Mouse (Mus musculus) limb, embryonic 14.5 days (tissue): ENCODE results near the gene Neurl1a. TPM values are rescaled to one million over a fixed set of nuclear protein-coding genes. Genes with fewer than 3 reads are reported as not detected.
A peak's percentile ranks its signal among the peaks of the same experiment; 100 is the strongest.

Experiments
- ATAC-seq: fragments of 200-750 bp; cut with Nextera tagmentation; 2 replicates; pipeline ENCODE4 v1.8.0; 2017; ENCODE audit warnings: low read depth, moderate number of reproducible peaks, moderate TSS enrichment; ENCODE audit not compliant: low FRiP score
- DNase-seq: peaks from one replicate; pipeline ENCODE4 v3.0.0-alpha.2; 2015; ENCODE audit warnings: low spot score
- H3K27ac ChIP-seq: fragments of 300-500 bp; sonication (generic); replicated peaks from 2 replicates; pipeline ENCODE4 v1.5.1; 2014; ENCODE audit warnings: low read depth, mild to moderate bottlenecking, low read length, moderate library complexity, mixed read lengths
- H3K27me3 ChIP-seq: fragments of 300-500 bp; sonication (generic); 2 replicates; pipeline ENCODE4 v1.6.1; 2014; ENCODE audit warnings: low read length, mixed read lengths; ENCODE audit not compliant: control insufficient read depth, insufficient read depth
- H3K36me3 ChIP-seq: fragments of 300-500 bp; sonication (generic); 2 replicates; pipeline ENCODE4 v1.6.1; 2014; ENCODE audit warnings: mild to moderate bottlenecking, low read length, moderate library complexity, mixed read lengths; ENCODE audit not compliant: control insufficient read depth, insufficient read depth
- H3K4me1 ChIP-seq: fragments of 300-500 bp; sonication (generic); 2 replicates; pipeline ENCODE4 v1.6.1; 2014; ENCODE audit warnings: antibody characterized with exemption, low read length, mixed read lengths; ENCODE audit not compliant: control insufficient read depth, insufficient read depth
- H3K4me2 ChIP-seq: fragments of 300-500 bp; sonication (generic); replicated peaks from 2 replicates; pipeline ENCODE4 v1.6.1; 2014; ENCODE audit warnings: low read depth, mild to moderate bottlenecking, low read length, moderate library complexity; ENCODE audit not compliant: severe bottlenecking
- H3K4me3 ChIP-seq: fragments of 300-500 bp; sonication (generic); replicated peaks from 2 replicates; pipeline ENCODE4 v1.5.1; 2014; ENCODE audit warnings: low read length
- H3K9ac ChIP-seq: fragments of 300-500 bp; sonication (generic); 2 replicates; pipeline ENCODE4 v1.6.1; 2014; ENCODE audit warnings: mild to moderate bottlenecking, low read depth, low read length, moderate library complexity; ENCODE audit not compliant: severe bottlenecking
- H3K9me3 ChIP-seq: fragments of 300-500 bp; sonication (generic); 2 replicates; pipeline ENCODE4 v1.6.1; 2016; ENCODE audit warnings: low read length; ENCODE audit not compliant: control insufficient read depth
- POLR2A ChIP-seq: fragments of 200-500 bp; IDR thresholded peaks from 2 replicates; pipeline ENCODE4 v1.8.0; 2012; ENCODE audit warnings: inconsistent platforms, mild to moderate bottlenecking, moderate library complexity, borderline replicate concordance; ENCODE audit not compliant: insufficient read depth, insufficient read length; ENCODE audit errors: extremely low read depth
- WGBS: fragments of 180-500 bp; shearing (Covaris S2); extraction: QIAGEN DNeasy Blood & Tissue Kit; methylation state at CpG from one replicate; pipeline ENCODE4 v1.1.7; 2014; 5-methylcytosine and 5-hydroxymethylcytosine counted together
- polyA plus RNA-seq, 2 experiments: library from polyadenylated mRNA; depleted of rRNA in 1 of 2; stranded (reverse) in 1 of 2; unstranded in 1 of 2; fragments of >200 nt; fragmentation: Nextera tagmentation in 1 of 2; extraction: Ambion mirVana in 1 of 2; gene quantifications; 2 replicates each; pipeline versions ENCODE4 v1.2.1 to v1.2.3; 2012 to 2014

Neurl1a gene
- polyA plus RNA-seq (2012; rRNA removed) (10.3 and 11.9 TPM in 2 replicates), polyA plus RNA-seq (2014; fragmentation: Nextera tagmentation; extraction: Ambion mirVana) (6.6 and 8.0 TPM in 2 replicates)

- no peak for TF ChIP-seq POLR2A
- no peak within 1 kb of the TSS for H3K27ac ChIP-seq
- H3K4me3 ChIP-seq: peak within 1 kb of the TSS; percentile 71
- H3K27me3 ChIP-seq: peaks cover 17% of the 10 kb centered on the region
- ATAC-seq (peak; percentile 73), DNase-seq (peak; percentile 79)
- under 1% methylated on average over 33 of the region's 98 CpGs for WGBS
- peak within 1 kb of the TSS; percentile 99 for H3K4me2 ChIP-seq
- peaks cover 5% of the 10 kb centered on the region; the same call in 1 of the 2 replicates for H3K9me3 ChIP-seq
- H3K36me3 ChIP-seq: no peaks in the 10 kb centered on the region
- H3K4me1 ChIP-seq: peaks cover 6% of the 10 kb centered on the region
- H3K9ac ChIP-seq: peak within 1 kb of the TSS; percentile 68
These were observed at the start of gene Neurl1a for GRCm38 (mm10) chr19:47178431-47179271. Gene Neurl1a (plus strand): TSS chr19:47178820.

DNA sequence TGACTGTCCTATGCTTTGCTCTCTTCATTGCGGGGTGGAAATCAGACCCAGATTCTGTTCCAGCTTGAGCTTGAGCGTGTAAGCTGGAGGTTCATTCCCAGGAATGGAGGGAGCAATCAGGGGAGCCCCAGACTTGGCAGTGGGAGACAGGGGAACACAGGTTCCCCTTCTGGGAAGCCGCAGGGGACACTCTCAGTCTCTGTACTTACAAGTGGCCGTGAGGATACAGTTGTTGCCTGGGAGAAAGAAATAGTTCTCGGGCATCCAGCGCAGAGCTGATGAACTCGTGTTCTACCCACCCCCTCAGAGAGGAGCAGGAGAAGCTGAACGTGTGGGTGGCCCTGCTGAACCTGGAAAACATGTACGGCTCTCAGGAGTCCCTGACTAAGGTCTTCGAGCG is 49.8 kb upstream of the Neurl1a start:
- no peak for ATAC-seq
- Histone ChIP-seq H3K36me3 (peaks cover 92% of the 10 kb centered on the region), H3K9ac (no peak overlapping the region), H3K27ac (no peak overlapping the region), H3K4me2 (no peak overlapping the region), H3K4me3 (no peak overlapping the region), H3K9me3 (no peaks in the 10 kb centered on the region), H3K27me3 (no peaks in the 10 kb centered on the region), H3K4me1 (no peaks in the 10 kb centered on the region)
- no peak for DNase-seq
- TF ChIP-seq POLR2A: no peak
- WGBS: 89% methylated on average over 11 of the region's 11 CpGs

- Histone ChIP-seq H3K36me3 (peaks cover 83% of the 10 kb centered on the region), H3K27ac (no peak overlapping the region), H3K4me2 (no peak overlapping the region), H3K9ac (no peak overlapping the region), H3K4me1 (no peaks in the 10 kb centered on the region), H3K4me3 (no peak overlapping the region), H3K9me3 (no peaks in the 10 kb centered on the region), H3K27me3 (no peaks in the 10 kb centered on the region)
- no peak for TF ChIP-seq POLR2A
- DNase-seq (no peak), ATAC-seq (no peak)
- 95% methylated on average over 15 of the region's 15 CpGs for WGBS
These were observed 48.0 kb upstream of the Neurl1a start for GRCm38 (mm10) chr19:47130551-47131125.

DNA sequence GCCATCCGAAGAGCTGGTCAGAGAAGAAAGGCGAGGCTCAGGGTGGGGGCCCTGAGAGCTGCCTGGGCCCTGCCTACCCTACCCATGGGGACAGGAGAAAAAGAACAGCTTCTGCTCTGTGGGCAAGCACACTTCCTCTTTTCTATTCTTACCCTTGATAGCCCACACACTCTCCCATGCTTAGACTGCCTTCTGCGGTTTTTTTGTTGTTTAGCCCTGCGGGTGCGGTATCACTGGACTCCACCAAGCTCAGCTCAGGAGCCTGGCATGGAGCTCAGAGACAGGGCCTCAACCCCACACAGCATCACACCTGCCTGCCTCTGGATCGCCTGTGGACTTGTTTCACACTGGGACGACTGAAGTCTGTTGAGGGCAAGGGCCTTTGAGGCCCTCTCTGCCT is 45.5 kb upstream of the Neurl1a start:
- WGBS: 92% methylated on average over 7 of the region's 7 CpGs
- ATAC-seq: no peak
- Histone ChIP-seq H3K9me3 (no peaks in the 10 kb centered on the region), H3K27ac (no peak overlapping the region), H3K4me1 (peaks cover 13% of the 10 kb centered on the region), H3K4me3 (no peak overlapping the region), H3K27me3 (no peaks in the 10 kb centered on the region), H3K9ac (no peak overlapping the region), H3K4me2 (no peak overlapping the region), H3K36me3 (peaks cover 60% of the 10 kb centered on the region)
- no peak for TF ChIP-seq POLR2A
- no peak for DNase-seq

DNA sequence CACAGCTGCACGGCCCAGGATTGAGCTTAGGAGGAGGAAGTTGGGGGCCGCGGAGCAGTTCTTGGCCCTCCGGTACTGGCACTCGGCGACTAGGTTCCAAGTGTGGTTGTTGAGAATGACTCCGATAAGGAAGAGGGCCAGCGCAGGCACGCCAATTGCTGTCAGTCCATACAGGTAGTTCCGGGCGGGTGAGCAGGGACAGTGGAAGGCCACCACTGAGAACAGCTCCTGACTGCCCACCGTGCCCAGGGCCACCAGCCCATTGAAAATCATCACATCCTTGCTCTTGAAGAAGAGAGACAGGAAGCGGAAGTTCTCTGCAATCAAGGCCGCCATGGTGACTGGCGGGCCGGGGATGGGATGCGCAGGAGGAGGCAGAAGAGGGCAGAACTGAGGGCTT is 43.1 kb upstream of the Neurl1a start:
- 93% methylated on average over 17 of the region's 17 CpGs for WGBS

More for the DNA sequence above, 43.1 kb upstream of the Neurl1a start:
- H3K9me3 ChIP-seq: no peaks in the 10 kb centered on the region
- ATAC-seq: no peak
- DNase-seq: no peak
- H3K27ac ChIP-seq: no peak overlapping the region
- H3K27me3 ChIP-seq: no peaks in the 10 kb centered on the region
- no peak overlapping the region for H3K4me2 ChIP-seq
- peaks cover 21% of the 10 kb centered on the region for H3K4me1 ChIP-seq
- no peak for TF ChIP-seq POLR2A
- H3K4me3 ChIP-seq: no peak overlapping the region
- no peak overlapping the region for H3K9ac ChIP-seq
- H3K36me3 ChIP-seq: peaks cover 36% of the 10 kb centered on the region
